Mouse (Mus musculus) kidney, adult 2 months (tissue): ENCODE measurements at regions not wholly inside any gene's neighbourhood (a gene's known extent, or its start where the extent isn't known, plus 50 kb on each side); places are given as distances from the start of the nearest gene placed in this dataset.
A peak's percentile ranks its signal among the peaks of the same experiment; 100 is the strongest.

Experiments used
- DNase-seq: peaks from one replicate; pipeline ENCODE4 v3.0.0; 2021
- H3K27ac ChIP-seq: fragments of 200-500 bp; 2 replicates; pipeline ENCODE4 v1.5.1; 2012; ENCODE audit warnings: low read depth, low read length, control low read depth, inconsistent platforms; ENCODE audit not compliant: insufficient read depth
- H3K27me3 ChIP-seq: fragments of 200-500 bp; replicated peaks from 2 replicates; pipeline ENCODE4 v1.6.1; 2012; ENCODE audit warnings: mild to moderate bottlenecking, moderate library complexity, low read length, inconsistent platforms; ENCODE audit not compliant: control insufficient read depth, insufficient read depth
- H3K36me3 ChIP-seq: fragments of 200-500 bp; 2 replicates; pipeline ENCODE4 v1.6.1; 2012; ENCODE audit warnings: mild to moderate bottlenecking, moderate library complexity, low read length, inconsistent platforms; ENCODE audit not compliant: control insufficient read depth, insufficient read depth
- H3K4me1 ChIP-seq: fragments of 200-500 bp; 2 replicates; pipeline ENCODE4 v1.6.1; 2011; ENCODE audit warnings: low read length; ENCODE audit not compliant: control insufficient read depth, insufficient read depth
- H3K4me3 ChIP-seq: fragments of 200-500 bp; 2 replicates; pipeline ENCODE4 v1.5.1; 2011; ENCODE audit warnings: mild to moderate bottlenecking, low read depth, low read length, control low read depth; ENCODE audit not compliant: insufficient read depth
- CTCF ChIP-seq: fragments of 200-500 bp; conservative IDR thresholded peaks from 2 replicates; pipeline ENCODE4 v1.5.1; 2011; ENCODE audit warnings: low read depth, mild to moderate bottlenecking, control low read depth, low read length, moderate library complexity, mixed read lengths; ENCODE audit not compliant: insufficient read depth, insufficient read length
- POLR2A ChIP-seq: fragments of 200-500 bp; IDR thresholded peaks from one replicate; pipeline ENCODE4 v1.6.1; 2011; ENCODE audit warnings: low read depth, low read length, control low read depth
- WGBS: fragments of 180-500 bp; shearing (Covaris S2); methylation state at CpG from one replicate; pipeline ENCODE4 v1.1.7; 2018; 5-methylcytosine and 5-hydroxymethylcytosine counted together

DNA sequence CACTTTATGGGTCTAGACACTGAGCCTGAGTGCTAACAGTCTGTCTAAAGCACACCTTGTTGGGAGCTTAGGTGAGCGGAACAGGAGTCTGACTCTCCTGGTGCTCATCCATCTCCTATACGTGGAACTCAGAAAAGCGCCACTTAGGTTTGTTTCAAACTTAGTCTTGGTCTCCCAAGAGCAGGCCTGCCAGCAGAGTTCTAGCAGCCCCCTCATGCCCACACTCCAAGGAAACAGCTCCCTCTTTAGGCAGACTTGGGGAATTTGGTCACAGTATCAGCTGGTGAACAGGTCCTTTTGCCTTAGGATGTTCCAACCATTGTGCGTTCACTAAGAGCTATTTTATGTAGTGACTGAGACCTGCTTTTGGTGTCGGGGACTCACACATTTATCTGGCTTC lies 173.0 kb upstream of the Ado start:
- Histone ChIP-seq H3K27ac (no peak overlapping the region), H3K4me3 (no peak overlapping the region), H3K27me3 (no peaks in the 10 kb centered on the region), H3K4me1 (no peaks in the 10 kb centered on the region), H3K36me3 (no peaks in the 10 kb centered on the region)
- TF ChIP-seq POLR2A (no peak), CTCF (peak; percentile 49)
- 44% methylated on average over 5 of the region's 5 CpGs for WGBS
- DNase-seq = no peak

DNA sequence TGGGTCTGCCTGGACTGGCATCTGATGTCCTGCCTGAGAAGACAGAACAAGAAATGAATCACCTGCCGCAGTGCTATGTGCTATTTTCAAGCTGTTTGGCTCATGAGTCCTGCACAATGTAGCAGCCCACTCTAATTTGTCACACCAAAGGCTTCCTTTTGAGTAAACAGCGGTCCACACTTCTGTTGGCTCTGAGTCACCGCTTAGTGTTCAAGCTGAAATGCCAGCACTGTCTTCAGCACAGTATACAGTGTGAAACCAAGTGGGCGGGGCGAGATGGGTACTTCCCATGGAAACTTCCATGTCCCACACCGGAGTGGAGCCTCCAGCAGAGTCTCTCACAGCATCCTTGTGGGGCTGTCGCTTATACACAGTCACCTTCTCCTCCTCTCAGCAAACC lies 168.8 kb upstream of the Ado start:
- no peak for DNase-seq
- Histone ChIP-seq H3K36me3 (no peaks in the 10 kb centered on the region), H3K27ac (no peak overlapping the region), H3K4me1 (no peaks in the 10 kb centered on the region), H3K27me3 (no peaks in the 10 kb centered on the region), H3K4me3 (no peak overlapping the region)
- 89% methylated on average over 7 of the region's 7 CpGs for WGBS
- TF ChIP-seq POLR2A (no peak), CTCF (no peak)

DNA sequence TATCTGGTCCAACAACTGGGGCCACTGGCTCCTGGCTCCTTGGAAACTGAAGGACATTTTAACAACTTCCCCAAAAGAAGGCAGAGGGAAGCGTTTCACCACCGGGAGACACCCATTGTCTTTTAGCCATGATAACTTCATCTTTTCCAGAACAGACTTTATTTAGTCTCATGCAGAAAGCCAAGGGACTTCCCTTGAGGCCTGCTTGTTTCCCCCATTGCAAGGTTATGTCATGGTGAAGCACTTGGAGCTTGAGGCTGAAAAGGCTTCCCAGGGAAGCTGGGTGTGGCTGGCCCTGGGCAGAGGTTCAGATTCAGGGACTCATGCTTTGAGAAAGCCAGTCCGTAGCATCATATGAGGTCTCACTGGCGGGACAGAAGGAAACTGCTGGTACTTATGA lies 166.3 kb upstream of the Ado start:
- H3K4me1 ChIP-seq = no peaks in the 10 kb centered on the region
- 89% methylated on average over 4 of the region's 4 CpGs for WGBS
- DNase-seq = no peak
- H3K27me3 ChIP-seq = no peaks in the 10 kb centered on the region
- H3K27ac ChIP-seq = no peak overlapping the region
- H3K4me3 ChIP-seq = no peak overlapping the region
- H3K36me3 ChIP-seq = no peaks in the 10 kb centered on the region
- TF ChIP-seq POLR2A (no peak), CTCF (no peak)

DNA sequence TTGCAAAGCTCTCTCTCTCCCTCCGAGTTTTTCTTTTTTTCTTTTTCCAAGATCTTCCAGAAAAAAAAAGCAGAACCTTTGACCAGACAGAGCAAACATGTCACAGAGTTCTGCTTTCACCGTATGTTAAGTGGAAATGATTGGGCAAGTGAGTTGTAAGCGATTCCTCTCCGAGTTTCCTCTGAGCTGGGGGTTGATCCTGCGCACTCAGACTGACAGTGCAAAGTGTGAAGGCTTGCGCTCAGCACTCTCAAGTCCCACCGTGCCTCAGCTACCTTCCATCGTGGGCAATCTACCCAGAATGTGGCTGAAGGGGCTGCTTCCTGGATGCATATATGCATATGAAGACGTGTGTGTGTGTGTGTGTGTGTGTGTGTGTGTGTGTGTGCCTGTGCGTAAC lies 164.3 kb upstream of the Ado start:
- Histone ChIP-seq H3K4me3 (no peak overlapping the region), H3K27me3 (no peaks in the 10 kb centered on the region), H3K36me3 (no peaks in the 10 kb centered on the region), H3K4me1 (no peaks in the 10 kb centered on the region), H3K27ac (no peak overlapping the region)
- no peak for TF ChIP-seq POLR2A
- TF ChIP-seq CTCF = no peak
- DNase-seq = no peak
- 80% methylated on average over 10 of the region's 10 CpGs for WGBS

DNA sequence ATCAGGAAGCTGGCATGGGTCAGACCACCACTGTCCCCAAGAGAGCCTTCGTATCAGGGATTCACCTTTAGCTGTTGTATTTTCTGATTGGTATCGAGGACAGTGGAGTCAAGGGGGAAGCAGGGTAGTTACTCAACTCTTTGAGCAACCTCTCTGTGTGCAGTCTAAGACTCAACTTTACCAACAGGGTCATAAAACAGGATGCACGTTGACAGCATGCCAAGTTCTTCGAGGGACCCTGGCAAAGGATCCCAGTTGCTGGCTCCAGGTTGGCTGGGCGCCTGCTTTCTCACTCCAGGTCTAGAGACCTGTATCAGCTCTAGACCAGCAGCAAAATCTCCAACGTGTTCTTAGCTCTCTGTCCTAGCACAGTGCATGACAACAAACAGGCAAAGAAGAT lies 163.9 kb upstream of the Ado start:
- Histone ChIP-seq H3K36me3 (no peaks in the 10 kb centered on the region), H3K27ac (no peak overlapping the region), H3K27me3 (no peaks in the 10 kb centered on the region), H3K4me3 (no peak overlapping the region), H3K4me1 (no peaks in the 10 kb centered on the region)
- DNase-seq = peak; percentile 14
- TF ChIP-seq POLR2A (no peak), CTCF (no peak)
- WGBS = 54% methylated on average over 6 of the region's 6 CpGs

DNA sequence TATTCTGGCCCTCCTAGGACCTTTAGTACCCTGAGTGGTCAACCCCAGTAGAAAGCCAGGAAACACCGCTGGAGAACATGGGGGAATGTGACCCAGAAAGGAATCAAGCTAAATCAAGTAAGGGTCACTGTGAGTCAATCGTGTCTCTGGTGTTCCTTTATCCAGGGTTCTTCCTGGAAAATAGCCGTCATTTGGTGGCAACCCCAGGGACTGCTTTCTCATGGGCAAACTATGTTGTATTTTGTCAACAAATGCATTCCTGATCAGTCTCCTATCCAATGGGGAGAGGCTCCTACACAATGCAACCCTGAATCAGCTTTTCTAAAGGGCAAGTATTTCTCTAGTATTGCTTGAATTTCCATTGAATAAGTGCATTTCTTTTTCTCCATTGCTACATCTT lies 163.2 kb upstream of the Ado start:
- 82% methylated on average over 3 of the region's 3 CpGs for WGBS
- H3K4me1 ChIP-seq = no peaks in the 10 kb centered on the region
- H3K4me3 ChIP-seq = no peak overlapping the region
- H3K27ac ChIP-seq = no peak overlapping the region
- H3K36me3 ChIP-seq = no peaks in the 10 kb centered on the region
- DNase-seq = no peak
- no peaks in the 10 kb centered on the region for H3K27me3 ChIP-seq
- no peak for TF ChIP-seq POLR2A
- TF ChIP-seq CTCF = no peak

DNA sequence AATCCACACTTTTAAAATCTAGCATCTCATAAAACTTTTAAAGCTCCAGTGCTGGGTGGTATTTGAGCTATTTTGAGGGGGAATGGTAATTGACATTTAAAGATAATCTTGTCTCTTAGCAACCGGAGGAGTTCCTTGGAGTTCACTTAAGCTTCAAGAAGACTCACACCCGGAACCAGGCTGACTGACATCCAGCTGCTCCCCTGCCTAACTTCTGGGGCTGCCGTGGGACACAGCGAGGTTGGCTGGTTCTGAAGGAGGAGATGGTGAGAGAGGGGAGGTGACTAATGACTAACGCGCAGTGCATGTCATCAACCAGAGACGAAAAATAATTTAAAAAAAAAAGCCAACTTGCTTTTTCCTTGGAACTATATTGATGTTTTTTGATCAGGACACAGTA lies 157.7 kb upstream of the Ado start:
- no peaks in the 10 kb centered on the region for H3K27me3 ChIP-seq
- WGBS = 63% methylated on average over 7 of the region's 7 CpGs
- no peak for DNase-seq
- H3K36me3 ChIP-seq = no peaks in the 10 kb centered on the region
- H3K27ac ChIP-seq = no peak overlapping the region
- TF ChIP-seq CTCF (no peak), POLR2A (no peak)
- no peak overlapping the region for H3K4me3 ChIP-seq
- no peaks in the 10 kb centered on the region for H3K4me1 ChIP-seq
